Mouse (Mus musculus): Measurements from ENCODE around the gene Tmsb15l.

The Tmsb15l gene

DNA sequence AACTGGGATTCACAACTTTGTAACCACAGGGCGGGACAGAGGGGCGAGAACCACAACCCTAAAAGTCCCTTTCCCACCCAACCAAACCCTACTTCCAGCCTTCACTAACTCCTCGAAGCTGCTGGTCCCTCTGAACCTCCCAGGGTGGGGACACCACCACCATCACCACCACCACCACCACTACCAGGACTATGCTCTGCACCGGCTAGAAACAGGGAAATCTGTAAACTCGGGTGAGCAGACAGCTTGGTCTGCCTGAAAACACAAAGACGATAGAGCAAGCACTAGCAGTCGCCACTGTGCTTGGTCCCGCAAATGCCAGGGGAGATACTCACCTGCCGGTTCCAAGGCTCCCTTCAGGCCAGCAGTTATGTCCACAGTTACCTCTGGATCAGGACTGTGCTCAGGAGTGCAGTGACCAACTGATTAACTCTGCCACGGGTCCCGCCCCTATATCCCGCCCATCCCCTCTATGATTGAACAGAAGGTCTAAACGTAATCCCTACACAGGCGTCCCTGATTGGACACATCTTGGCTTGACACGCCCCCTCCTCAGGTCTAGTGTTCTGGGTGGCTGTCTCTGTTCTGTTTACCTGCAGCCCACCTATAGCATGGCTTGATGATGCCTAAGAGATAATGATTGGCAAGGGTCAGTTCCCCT is at the start of gene Tmsb15l, which contains the start of gene Tmsb15b1:
TSS of gene Tmsb15l (minus strand) at position 446 of the 661 bp plus-strand sequence.
TSS of gene Tmsb15b1 (minus strand) at position 451 of the 661 bp plus-strand sequence.
- 7% methylated on average over 15 of the region's 15 CpGs for WGBS

DNA sequence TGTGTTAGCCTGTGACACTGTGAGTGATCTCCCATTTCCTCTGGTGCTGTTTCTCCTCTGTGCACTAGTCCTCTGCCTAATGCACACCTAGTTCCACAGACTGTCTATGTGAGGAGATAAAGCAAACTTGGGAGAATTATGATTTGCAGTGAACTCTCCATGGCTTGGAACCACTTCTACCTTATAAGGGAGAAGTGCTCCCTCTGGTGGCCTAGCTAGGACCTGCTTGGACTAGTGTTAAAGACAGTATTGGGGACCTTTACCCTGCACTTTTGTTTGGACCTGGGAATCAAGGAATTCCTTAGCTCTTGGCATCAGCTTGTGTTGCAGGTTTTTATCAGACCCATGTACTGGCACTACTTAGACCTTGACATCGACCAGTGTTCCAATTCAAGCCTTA is 42.6 kb upstream of the Tmsb15l start:
- WGBS: 13% methylated on average over 1 of the region's 1 CpGs

DNA sequence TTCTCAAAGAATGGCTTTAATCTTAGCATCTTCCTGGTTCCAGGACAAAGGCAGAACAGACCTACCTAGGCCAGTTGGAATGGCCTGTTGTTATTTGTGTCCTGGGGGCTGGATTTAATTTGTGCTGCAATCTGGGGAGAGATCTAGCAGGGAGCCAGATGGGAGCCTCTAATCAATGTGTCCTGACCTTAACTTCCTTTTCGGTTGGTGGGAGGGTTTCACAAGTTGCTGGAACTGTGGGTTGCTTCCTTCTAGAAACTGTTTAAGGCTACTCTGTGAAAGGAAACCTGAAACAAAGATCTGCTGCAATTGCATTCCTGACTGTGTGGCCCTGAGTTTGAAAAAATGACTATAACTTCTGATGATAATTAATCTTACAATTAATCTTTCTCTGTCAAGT is 41.0 kb upstream of the Tmsb15l start:
- WGBS: 88% methylated on average over 1 of the region's 1 CpGs

DNA sequence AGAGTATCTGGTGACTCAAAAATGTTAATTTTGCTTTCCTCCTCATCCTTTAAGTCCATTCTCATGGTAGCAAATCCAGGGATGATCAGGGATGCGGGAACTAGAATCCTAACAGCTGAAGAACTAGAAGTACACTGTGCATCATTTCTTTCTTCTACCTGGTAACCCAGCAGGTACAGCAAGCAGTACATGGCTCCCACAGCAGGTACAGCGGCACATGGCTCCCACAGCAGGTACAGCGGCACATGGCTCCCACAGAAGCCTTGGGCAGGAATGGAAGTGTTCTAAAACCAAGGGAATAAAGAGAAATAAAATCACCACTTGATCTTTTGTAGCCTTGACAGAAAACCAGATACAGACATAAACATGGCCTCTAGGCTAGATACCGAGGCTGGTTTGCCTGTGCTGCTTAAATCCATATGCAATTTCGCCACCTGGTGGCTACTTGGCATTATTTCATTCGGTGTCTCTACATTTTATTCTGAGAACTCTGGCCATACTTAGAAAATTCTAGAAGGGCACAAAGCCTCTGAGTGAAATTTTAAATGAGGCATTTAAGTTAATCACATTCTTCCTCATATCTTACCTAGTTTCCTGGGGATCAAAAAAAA is 38.5 kb upstream of the Tmsb15l start:
- 49% methylated on average over 6 of the region's 6 CpGs for WGBS

DNA sequence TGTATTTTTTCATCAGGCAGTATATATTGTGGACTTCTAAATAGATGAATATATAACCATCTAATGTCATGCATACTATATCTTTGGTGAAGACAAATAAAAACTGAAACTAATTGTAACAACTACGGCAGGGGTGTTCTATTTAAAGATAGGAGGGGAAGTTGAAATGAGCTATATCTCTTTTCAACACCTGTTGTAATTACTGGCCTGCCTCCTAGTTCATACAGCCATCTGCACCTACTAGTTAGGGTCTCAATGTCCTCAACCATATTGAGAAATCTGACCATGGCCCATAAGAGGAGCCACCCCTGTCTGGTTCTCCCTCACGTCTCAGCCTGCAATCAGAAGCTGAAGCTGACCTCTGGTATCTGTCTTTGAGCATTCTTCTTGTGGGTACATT is 19.6 kb upstream of the Tmsb15l start:
- 62% methylated on average over 2 of the region's 2 CpGs for WGBS

DNA sequence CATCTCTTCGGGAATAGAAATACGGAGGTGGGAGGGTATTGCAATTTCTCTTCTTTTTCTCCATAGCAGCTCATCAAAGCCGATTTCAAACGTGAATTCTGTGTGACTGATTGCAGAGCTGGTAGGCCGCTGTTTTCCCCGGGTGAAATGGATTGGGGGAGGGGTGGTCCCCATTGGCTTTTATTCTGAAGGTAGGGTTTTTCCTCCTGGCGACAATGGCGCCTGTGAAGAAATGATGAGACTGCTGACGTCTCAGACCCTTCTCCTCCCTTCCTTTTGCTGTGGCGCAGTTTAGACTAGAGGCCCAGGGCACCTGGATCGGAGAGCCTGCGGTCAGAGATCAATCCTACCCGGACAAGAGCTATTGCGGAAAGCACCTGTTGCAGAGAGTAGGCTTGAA is 17.0 kb upstream of the Tmsb15l start:
- 11% methylated on average over 12 of the region's 14 CpGs for WGBS

DNA sequence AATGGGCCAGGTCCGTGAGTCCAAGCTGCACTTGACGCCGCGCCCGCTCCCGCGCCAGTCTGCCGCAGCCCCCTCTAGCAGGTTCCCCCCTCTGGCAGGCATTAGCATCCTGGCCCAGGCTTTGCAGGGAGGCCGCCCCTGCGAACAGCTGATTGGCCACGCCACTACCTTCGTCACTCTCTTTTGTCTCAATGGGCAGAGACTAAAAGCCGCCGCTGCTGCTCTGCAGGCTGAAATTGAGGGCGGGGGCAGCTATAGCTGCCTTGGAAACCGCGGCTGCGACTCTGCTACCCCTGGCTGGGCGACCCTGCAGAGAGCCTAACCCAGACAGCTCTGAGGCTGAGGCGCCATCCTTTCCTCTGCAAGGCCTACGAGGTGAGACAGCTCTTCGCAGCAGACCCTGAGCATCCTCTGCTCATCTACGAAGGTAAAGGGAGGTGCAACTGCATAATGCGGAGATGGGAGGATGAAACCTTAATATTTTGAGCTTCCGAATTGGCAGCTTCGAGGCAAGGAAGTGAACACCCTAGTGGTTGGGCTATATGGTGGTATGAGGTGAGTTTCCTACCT is 16.4 kb upstream of the Tmsb15l start, which contains the start of gene Zcchc18:
TSS of gene Zcchc18 (plus strand) at position 178 of the 570 bp plus-strand sequence.
- 4% methylated on average over 26 of the region's 26 CpGs for WGBS

DNA sequence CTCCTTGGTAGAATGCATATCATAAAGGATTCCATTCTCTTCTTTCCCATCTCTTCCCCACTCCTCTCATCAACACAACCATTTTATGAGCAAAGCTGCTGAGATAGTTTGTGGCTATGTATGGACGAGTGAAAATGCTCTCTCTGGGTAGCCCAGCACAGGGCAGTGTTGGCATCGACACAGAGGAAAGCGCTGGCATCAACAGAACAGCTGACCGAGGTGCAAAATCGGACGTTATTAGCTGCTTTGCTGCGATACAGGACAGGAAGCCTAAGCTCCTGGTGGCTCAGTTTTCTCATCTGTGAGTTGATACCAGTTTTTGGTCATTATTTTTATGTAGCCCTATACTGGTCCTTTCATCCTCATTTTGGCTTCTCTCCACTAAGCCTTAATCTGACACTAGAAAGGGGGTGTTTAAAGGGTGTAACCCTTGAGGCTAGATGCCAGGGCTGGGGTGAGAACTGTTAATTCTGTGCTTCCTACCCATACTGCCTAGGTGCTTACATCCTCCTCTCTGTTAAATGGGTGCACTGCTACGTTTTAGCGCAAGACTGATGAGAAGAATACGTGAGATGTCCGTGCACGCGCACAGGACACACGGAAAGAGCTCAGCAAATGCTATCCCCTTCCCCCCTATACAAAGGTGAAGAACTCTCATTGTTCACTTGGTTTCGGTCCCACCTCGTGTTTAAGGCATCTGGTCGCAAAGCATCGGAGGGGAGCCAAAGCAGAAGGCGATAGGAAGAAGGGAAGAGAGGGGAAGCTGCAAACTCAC is 15.7 kb upstream of the Tmsb15l start:
- WGBS: 3% methylated on average over 19 of the region's 19 CpGs

DNA sequence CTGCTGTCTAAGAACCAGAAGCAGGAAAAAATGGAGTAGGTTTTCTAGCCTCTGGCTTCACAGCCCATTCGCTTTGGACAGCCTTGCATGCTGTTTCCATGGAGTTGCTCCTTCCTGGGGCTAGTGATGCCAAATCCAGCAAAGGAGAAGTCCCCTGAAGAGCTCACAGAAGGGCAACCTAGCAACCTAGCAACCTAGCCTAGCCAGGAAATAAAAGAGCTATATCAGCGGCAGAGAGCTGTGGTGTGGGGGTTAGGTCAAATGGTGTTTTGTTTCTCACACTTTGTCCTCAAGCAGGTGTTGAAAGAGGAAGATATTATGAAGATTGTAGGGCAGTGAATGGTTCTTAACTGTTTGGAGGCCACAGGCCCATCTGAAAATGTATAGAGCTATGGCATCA is 14.6 kb upstream of the Tmsb15l start:
- 40% methylated on average over 2 of the region's 2 CpGs for WGBS

DNA sequence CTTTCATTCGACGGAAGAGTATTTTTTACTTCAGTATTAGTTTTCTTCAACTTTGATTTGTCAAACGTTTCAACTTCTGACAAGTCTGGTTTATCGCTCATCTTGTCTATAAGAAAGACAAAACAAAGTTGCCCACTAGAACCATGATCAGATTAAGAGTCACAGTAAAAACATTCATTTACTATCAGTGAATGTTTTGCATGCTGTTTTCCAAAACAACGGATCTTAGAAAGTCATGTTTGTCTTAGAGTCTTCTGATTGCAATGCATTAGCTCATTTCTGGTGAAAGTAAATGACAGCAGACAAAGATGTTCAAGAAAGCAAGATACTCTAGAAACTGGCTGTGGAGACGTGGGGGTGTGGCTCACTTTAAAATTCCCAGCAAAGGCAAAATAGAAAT is 1.3 kb downstream of the Tmsb15l start, which contains the start of gene Tmsb15b2:
TSS of gene Tmsb15b2 (minus strand) at position 101 of the 400 bp plus-strand sequence.
- WGBS: 91% methylated on average over 6 of the region's 6 CpGs

DNA sequence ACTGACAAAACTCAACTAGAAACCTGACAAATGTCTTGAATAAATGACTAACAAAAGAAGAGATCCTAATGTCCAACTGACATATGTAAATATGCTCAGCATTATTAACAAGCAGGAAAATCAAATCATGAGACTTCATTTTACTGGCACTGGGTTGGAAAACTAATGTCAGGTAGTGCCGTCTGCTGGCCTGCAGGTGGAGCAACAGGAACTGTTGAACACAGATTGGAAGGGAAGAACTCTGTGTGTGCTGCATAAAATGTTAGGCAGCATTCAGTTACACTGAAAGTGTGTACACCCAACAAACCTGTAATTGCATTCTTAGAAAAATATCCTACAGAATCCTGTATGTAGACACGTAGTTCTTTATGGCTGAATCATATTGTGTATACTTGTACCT is 17.0 kb downstream of the Tmsb15l start:
- 5% methylated on average over 2 of the region's 2 CpGs for WGBS

DNA sequence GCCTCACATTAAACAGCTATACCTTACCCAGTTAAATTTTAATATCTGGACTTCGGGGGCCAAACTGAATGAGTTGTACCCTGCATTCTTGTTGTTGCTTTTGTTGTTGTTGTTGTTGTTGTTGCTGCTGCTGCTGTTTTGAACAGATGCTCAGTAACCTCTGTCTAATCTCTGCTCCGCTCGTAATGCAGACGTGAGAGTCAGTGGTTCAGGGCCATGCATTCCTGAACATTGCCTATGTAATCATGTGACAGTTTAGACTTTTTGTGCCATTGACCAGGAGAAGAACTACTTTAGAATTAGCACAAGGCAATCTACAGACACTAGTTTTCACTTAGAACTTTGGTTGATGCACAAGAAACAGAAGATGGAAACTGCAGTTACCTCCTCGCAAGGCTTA is 18.4 kb downstream of the Tmsb15l start:
- WGBS: 40% methylated on average over 5 of the region's 5 CpGs

DNA sequence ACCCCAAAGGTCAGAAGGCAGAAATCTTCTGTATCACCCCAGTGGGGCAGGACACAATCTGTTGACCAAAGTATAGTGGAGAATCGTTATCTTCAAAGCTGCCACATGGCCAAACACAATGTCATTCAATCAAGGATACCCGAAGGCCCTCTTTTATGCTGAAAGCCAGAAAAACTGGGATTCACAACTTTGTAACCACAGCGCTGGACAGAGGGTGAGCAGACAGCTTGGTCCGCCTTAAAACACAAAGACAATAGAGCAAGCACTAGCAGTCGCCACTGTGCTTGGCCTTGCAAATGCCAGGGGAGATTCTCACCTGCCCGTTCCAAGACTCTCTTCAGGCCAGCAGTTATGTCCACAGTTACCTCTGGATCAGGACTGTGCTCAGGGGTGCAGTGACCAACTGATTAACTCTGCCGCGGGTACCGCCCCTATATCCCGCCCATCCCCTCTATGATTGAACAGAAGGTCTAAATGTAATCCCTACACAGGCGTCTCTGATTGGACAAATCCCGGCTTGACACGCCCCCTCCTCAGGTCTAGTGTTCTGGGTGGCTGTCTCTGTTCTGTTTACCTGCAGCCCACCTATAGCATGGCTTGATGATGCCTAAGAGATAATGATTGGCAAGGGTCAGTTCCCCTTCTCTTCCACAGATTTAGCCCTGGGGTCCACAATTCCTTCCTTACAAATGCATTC is 18.9 kb downstream of the Tmsb15l start:
- 7% methylated on average over 13 of the region's 13 CpGs for WGBS

DNA sequence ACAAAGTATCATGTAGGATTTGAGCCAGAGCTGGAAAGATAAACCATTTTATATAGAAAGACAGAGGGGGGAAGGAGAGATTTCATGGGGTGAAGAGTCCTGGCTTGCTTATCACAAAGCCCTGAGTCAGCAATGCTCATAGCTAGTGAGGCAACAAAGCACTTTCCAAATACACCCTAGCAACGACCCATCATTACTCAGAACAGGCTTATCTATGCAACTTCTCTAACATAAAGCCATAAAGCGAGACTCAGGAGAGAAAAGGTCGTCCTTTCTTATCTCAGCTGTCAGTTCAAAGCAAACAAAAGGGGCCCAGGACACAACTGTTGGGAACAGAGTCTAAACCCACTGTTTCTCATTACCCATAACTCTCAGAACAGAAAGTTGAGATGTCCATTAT is 38.7 kb downstream of the Tmsb15l start:
- 62% methylated on average over 3 of the region's 3 CpGs for WGBS

DNA sequence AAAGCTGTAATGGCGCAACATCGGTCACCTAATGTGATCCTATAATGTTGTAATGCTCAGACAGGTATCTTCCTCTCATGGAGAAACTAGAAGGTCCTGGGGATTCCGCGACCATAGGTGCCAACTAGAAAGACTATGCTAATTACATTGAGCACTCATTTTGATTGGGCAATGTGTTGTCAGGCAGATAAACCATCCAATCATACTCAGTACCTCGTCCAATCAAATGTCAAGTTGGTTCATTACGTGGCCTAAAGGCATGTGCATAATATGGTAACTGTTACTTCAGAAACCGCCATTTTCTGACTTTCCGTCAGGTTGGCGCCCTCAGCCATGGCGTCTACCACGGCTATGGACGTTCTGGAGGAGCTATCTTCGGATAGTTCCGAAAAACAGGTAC is 49.6 kb downstream of the Tmsb15l start, which contains the start of gene H2bfm:
TSS of gene H2bfm (plus strand) at position 295 of the 400 bp plus-strand sequence.
- WGBS: 94% methylated on average over 14 of the region's 14 CpGs

Measured in cerebral cortex, adult 2 months (tissue).